Mouse (Mus musculus): ENCODE results near the gene Gm21974. TPM values are rescaled to one million over a fixed set of nuclear protein-coding genes. Genes with fewer than 3 reads are reported as not detected.
A peak's percentile ranks its signal among the peaks of the same experiment; 100 is the strongest.

The Gm21974 gene
- total and polyA plus RNA-seq, 3 experiments = not detected

- no peak for TF ChIP-seq USF1 (IDR thresholded peaks at IDR 0.05; ENCODE audit: low read depth, low read length)
- TF ChIP-seq ZC3H11A (IDR thresholded peaks at IDR 0.05; ENCODE audit: low read depth, low read length) = no peak; the same call in 1 of the 2 replicates
- no peak for TF ChIP-seq ZNF384 (IDR thresholded peaks at IDR 0.05; ENCODE audit: low read depth, low read length)
- TF ChIP-seq POLR2A (IDR thresholded peaks at IDR 0.05; ENCODE audit: control insufficient read depth in 1 of 2, insufficient read depth in 1 of 2, low read depth in 1 of 2, low read length in 2 of 2, poor library complexity in 1 of 2) = no peak
- 0 out of 2 replicates have a peak, but pooled peaks have one; percentile 30 for TF ChIP-seq RCOR1 (IDR thresholded peaks at IDR 0.05; ENCODE audit: low read depth, low read length)
- no peak for TF ChIP-seq MYC (IDR thresholded peaks at IDR 0.05; ENCODE audit: low read depth, low read length)
- TF ChIP-seq BHLHE40 (IDR thresholded peaks at IDR 0.05; ENCODE audit: borderline replicate concordance, low read depth, low read length) = no peak
- TF ChIP-seq MAFK (IDR thresholded peaks at IDR 0.05; ENCODE audit: borderline replicate concordance, low read depth, low read length) = no peak
- no peak for TF ChIP-seq USF2 (IDR thresholded peaks at IDR 0.05; ENCODE audit: borderline replicate concordance in 1 of 2, insufficient read depth in 1 of 2, low read depth in 1 of 2, low read length in 2 of 2)
- no peak for TF ChIP-seq NELFE (IDR thresholded peaks at IDR 0.05; ENCODE audit: low read depth, low read length)
- TF ChIP-seq JUND (IDR thresholded peaks at IDR 0.05; ENCODE audit: low read depth, low read length) = no peak
- TF ChIP-seq POLR2AphosphoS2 (IDR thresholded peaks at IDR 0.05; ENCODE audit: low read length) = 0 out of 2 replicates have a peak, but pooled peaks have one; percentile 29
- peak; percentile 30 to 86 (median 36); a peak in 5 of 6 replicates for TF ChIP-seq CTCF (IDR thresholded peaks at IDR 0.05 in 2 of 3, conservative IDR thresholded peaks at IDR 0.05 in 1 of 3; ENCODE audit: control insufficient read depth in 1 of 3, insufficient read depth in 1 of 3, low read depth in 2 of 3, low read length in 3 of 3, poor library complexity in 1 of 3, severe bottlenecking in 1 of 3)
Observed at GRCm38 (mm10) chr7:127870136-127870821, 25.0 kb downstream of the Gm21974 start (continued).

DNA sequence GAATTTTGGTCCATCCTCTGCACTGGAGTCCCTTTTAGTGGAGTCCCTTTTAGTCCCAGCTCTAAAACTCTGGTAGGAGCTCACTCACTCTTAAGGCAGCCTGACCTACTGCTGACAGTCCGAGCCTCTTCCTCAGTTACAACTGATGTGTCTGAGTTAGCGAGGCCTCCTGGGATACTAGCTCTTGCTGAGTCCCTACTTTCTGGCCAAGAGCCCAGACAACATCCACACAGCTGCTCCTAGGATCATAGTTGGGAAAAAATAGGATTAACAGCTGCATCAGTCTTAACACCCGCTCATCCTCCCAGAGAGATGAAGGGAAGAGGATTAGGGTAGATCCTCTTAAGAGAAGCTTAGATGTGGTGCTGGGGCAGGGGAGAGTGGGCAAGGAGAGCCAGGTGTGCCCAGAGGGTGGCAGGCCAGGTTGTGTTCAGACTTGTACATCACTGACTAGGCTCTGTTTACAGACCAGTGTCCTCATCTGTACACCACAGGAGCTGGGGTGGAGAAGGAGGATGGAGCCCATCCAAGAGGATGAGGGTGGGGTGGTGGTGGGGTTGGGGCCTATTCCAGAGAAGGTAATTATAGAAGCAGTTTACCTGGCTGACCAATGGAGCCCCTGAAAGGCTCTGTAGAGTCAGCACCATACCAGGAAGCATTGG lies 26.0 kb downstream of the Gm21974 start:
- DNase-seq (ENCODE audit: low read depth, low spot score) = no peak
- Histone ChIP-seq H3K79me2 (ENCODE audit: control insufficient read depth, insufficient read depth, low read length, poor library complexity) (peaks cover 8% of the 10 kb centered on the region; the same call in 1 of the 2 replicates), H3K27me3 (ENCODE audit: control insufficient read depth in 1 of 2, insufficient read depth in 2 of 2, low read length in 2 of 2) (no peaks in the 10 kb centered on the region), H3K9me3 (replicated peaks; ENCODE audit: insufficient read depth, low read length) (no peaks in the 10 kb centered on the region), H3K27ac (ENCODE audit: control insufficient read depth, low read depth, low read length) (no peak overlapping the region), H3K4me1 (ENCODE audit: control insufficient read depth in 1 of 2, insufficient read depth in 2 of 2, low read length in 2 of 2) (peaks cover 6 to 11% of the 10 kb centered on the region in 2 experiments), H3K36me3 (ENCODE audit: control insufficient read depth in 1 of 2, insufficient read depth in 2 of 2, low read length in 2 of 2) (peaks cover 2 to 16% of the 10 kb centered on the region in 2 experiments; a peak in 3 of 4 replicates), H3K4me3 (ENCODE audit: control insufficient read depth in 1 of 2, insufficient read depth in 1 of 2, low read depth in 2 of 2, low read length in 2 of 2) (no peak overlapping the region), H3K9ac (ENCODE audit: control insufficient read depth, low read depth, low read length, poor library complexity, severe bottlenecking) (no peak overlapping the region)
- TF ChIP-seq NRF1 (IDR thresholded peaks at IDR 0.05; ENCODE audit: insufficient read depth, low read depth, low read length, poor library complexity, severe bottlenecking) (no peak), UBTF (IDR thresholded peaks at IDR 0.05; ENCODE audit: borderline replicate concordance, insufficient read depth, low read depth, low read length) (no peak), RCOR1 (IDR thresholded peaks at IDR 0.05; ENCODE audit: low read depth, low read length) (no peak), KAT2A (conservative IDR thresholded peaks at IDR 0.05; ENCODE audit: low read depth, low read length) (no peak), NELFE (IDR thresholded peaks at IDR 0.05; ENCODE audit: low read depth, low read length) (no peak), MAFK (IDR thresholded peaks at IDR 0.05; ENCODE audit: borderline replicate concordance, low read depth, low read length) (no peak), TAL1 (IDR thresholded peaks at IDR 0.05; ENCODE audit: low read length) (no peak), MYB (IDR thresholded peaks at IDR 0.05; ENCODE audit: low read depth, low read length) (no peak)

Data from MEL (cell line).